Mouse (Mus musculus) forelimb bud, embryonic 11.5 days (tissue): ENCODE measurements at regions not wholly inside any gene's neighbourhood (a gene's known extent, or its start where the extent isn't known, plus 50 kb on each side); places are given as distances from the start of the nearest gene placed in this dataset.
"Not testable (repeated sequence)": the region's sequence is repeated elsewhere in the genome, so short reads cannot be mapped to it uniquely, and the experiment has no call there.

Source experiments
- DNase-seq: peaks from one replicate; pipeline ENCODE4 v3.0.0-alpha.2; 2012; ENCODE audit warnings: low read depth, low spot score

- peak; percentile 2 for DNase-seq
Measured at GRCm38 (mm10) chrX:127484659-127485058, 90.6 kb downstream of the 4921511C20Rik start.

DNA sequence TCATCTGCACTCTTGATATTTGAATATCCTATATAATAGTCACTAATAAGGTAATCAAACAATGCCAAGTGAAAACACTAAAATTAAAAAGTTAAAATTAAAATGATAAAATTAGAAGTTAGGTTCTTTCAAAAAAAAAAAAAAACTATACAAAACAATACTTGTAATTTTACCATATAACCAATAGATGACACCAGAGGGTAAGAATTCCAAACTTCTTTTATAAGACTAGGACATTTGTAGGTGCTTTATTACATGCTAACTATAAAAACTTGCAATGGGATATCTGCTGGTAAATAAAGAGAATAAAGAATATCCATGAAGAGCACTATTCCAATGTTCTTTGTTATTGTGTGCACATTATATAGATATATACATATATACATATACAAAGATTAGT, 125.0 kb downstream of the 4921511C20Rik start:
- DNase-seq: no peak

DNA sequence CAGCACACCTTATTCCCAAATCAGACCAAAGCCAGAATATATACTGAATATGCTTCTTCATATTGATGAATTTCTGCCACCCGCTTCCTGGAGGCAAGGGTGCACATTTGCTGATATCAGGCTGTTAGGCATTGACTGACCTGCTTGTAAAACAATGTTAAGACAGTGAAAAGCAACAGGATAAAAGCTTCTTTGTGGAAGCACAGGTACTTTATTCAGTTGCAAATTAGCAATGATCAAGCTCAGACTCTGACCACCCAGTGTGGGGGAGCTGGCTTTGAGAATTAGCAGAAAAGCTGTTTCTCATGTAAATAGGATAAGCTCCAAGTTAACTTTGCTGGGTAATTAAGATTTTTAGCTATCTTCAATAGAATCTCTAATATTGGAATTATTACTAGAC, 130.4 kb downstream of the 4921511C20Rik start:
- not testable (repeated sequence) for DNase-seq

GRCm38 (mm10) chrX:127554001-127554400, 159.9 kb downstream of the 4921511C20Rik start:
- no peak for DNase-seq
